Mouse (Mus musculus): ENCODE results near the gene Fam193b. TPM values are rescaled to one million over a fixed set of nuclear protein-coding genes. Genes with fewer than 3 reads are reported as not detected.

Gene Fam193b
- polyA plus RNA-seq, 1 experiment from 2014 or later, result 50.0 TPM

DNA sequence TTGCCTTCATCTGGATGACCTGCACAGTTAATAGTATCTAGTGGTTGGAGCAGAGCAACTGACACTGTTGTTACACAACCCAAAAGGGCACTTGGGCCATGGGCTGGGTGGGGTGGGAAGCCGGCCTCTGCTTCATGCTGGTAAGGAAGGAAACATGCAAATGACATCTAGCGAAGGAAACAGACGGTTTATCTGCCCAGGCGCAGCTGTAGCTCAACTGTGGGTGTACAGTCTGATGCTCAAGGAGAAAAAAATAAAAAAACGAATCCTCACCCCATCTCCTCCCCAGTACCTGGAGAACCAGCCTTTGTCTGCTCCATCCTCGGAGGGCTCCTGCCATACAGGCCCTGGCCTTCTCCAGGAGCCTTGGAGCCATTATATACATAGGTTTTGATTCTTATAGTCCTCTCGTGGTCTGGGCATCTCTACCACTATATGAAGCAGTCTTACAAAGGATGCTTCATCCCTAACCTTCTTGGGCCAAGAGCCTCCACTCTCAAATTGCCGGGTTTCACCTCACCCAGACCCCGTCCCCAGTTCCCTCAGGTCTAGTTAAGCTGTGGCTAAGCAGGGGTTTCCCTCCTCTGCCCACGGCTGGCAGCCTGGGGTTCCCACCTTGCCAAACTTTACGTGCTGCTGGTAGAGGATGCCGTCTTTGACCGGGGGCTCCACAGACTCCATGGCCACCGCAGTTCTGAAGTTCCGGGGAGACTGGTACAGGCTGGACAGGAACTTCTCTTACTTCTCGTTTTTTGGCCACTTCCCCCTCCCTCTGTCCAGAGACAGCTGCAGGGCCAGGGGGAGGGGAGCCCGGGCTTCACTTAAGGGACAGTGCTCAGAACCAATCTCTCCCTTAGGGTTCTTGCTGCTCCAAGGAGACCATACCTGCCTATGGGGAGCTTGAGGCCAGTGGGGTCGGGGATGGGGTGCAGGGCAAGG lies 42.8 kb downstream of the Fam193b start:
- DNase-seq (ENCODE audit: low spot score), result no peak

DNA sequence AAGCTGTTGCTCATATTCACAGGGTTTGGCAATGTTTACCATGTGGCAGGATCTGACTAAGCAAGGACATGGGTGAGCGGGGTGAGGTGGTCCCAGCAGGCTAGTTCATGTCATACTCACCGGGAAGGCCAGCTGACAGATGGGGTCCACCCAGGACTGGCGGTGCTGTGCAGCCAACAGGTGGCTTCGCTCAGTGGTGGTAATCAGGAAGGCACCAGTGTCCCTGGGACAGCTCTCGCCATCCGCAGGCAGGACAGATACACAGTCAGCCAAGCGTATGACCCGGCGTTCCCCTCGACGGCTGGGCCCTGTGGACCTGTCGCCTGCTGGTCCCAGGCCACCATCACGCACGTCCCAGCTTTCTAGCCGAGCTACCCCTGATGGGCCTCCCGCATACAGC lies 43.7 kb downstream of the Fam193b start:
- DNase-seq (ENCODE audit: low spot score), result no peak

GRCm38 (mm10) chr13:55525733-55526553 lies 45.0 kb downstream of the Fam193b start:
- no peak for DNase-seq (ENCODE audit: low spot score)

DNA sequence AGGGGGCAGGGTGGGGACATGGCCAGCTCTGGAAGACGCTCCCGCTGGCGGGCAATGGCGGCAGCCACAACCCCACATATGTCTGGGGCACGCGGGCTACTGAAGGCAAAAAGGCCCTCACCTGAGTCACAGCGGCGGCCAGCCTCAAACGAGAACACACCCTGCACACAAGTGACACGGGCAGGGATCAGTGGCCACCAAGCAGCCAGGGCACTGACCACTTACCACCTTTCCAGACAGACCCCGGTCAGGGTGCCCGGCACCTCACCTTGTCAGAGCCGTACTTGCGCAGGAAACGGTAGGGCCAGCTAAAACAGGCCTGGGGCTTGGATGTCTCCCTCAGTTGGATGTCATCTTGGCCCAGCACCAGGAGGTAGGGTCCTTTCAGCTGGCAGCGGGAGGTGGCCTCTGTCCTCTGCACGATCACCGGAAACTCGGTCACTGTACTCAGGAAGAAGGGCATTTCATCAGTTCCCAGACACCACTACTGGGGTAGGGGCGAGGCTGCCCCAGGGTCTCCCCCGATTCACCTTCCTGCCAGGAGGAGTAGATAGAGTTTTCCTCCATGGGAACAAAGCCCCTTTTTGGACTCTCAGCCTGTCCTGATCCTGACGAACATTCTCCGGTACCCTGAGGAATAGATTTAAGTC lies 46.8 kb downstream of the Fam193b start:
- DNase-seq (ENCODE audit: low spot score), result no peak

GRCm38 (mm10) chr13:55523278-55523677 lies 47.6 kb downstream of the Fam193b start:
- DNase-seq (ENCODE audit: low spot score), result no peak

GRCm38 (mm10) chr13:55522730-55523129 lies 48.2 kb downstream of the Fam193b start:
- no peak for DNase-seq (ENCODE audit: low spot score)

GRCm38 (mm10) chr13:55519606-55520005 lies 51.3 kb downstream of the Fam193b start:
- no peak for DNase-seq (ENCODE audit: low spot score)

GRCm38 (mm10) chr13:55516955-55517354 lies 54.0 kb downstream of the Fam193b start:
- DNase-seq (ENCODE audit: low spot score), result peak; percentile 82

DNA sequence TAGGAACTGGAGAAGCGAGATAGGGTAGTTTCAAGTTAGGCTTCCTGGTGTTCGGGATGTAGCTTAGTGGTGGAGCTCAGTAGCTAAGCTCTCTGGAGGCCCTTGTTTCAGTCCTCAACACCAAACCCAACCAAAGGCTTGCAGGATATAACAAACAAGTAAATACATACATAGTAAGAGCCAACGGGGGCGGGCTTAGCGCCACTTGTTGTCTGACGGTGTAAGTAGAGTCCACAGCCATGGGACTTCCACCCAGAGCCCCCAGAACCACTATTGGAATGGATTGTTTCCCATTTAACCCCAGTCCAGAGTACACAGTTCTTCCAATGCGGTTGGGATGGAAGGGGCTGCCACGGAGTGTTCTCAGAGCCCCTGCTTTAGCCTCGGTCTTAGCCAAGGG lies 57.1 kb downstream of the Fam193b start:
- DNase-seq (ENCODE audit: low spot score), result no peak

DNA sequence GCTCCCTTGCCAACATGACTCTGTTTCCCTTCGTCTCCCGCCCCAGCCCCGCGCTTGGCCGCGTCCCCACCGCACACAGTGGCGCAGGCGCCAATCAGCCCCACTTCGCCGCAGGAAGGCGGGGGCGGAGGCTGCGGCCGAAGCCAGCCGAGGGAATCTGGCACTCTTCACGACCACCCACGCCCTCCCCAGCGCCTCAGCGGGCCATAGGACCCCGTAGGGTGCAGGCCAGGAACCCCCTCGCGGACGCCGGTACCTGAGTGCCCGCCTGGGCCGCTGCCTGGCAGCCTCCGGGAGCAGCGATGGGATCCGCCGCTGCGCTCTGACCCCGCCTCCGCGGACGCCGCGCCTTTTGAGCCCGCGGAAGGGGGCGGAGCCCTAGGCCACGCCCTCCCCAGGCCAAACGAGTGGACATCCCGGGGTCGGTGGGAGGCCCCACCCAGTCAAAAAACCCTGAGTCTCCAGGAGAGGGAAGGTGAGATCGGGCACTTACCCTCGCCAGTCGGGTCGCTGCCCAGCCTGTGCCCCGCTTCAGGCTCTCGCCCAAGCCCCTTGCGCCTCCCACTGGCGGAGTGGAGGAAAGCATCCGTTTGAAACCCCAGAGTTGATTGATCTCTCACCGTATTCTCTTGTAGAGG lies 57.7 kb downstream of the Fam193b start, which contains the start of gene Pdlim7:
Pdlim7 (minus strand) TSS at position 566 of the 638 bp plus-strand sequence.
- DNase-seq (ENCODE audit: low spot score), result peak; percentile 85

GRCm38 (mm10) chr13:55512379-55513031 lies 58.4 kb downstream of the Fam193b start:
- peak; percentile 26 for DNase-seq (ENCODE audit: low spot score)

DNA sequence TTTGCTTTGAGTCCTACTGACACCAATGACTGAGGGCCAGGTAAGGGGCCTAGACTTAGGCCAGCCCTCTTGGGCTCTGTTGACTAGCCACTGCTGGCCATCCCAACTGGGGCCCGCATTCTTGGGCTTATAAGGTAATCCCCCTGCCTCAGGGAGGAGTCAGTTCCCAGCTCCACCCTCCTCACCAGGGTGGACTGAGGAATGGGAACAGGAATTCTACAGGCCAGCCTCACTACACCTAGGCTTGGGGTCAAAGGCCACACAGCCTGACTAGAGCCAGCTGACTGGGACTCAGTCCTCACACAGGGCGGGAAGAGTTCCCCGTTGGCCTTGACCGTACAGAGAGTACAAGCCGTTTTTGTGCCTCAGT lies 59.4 kb downstream of the Fam193b start:
- no peak for DNase-seq (ENCODE audit: low spot score)

DNA sequence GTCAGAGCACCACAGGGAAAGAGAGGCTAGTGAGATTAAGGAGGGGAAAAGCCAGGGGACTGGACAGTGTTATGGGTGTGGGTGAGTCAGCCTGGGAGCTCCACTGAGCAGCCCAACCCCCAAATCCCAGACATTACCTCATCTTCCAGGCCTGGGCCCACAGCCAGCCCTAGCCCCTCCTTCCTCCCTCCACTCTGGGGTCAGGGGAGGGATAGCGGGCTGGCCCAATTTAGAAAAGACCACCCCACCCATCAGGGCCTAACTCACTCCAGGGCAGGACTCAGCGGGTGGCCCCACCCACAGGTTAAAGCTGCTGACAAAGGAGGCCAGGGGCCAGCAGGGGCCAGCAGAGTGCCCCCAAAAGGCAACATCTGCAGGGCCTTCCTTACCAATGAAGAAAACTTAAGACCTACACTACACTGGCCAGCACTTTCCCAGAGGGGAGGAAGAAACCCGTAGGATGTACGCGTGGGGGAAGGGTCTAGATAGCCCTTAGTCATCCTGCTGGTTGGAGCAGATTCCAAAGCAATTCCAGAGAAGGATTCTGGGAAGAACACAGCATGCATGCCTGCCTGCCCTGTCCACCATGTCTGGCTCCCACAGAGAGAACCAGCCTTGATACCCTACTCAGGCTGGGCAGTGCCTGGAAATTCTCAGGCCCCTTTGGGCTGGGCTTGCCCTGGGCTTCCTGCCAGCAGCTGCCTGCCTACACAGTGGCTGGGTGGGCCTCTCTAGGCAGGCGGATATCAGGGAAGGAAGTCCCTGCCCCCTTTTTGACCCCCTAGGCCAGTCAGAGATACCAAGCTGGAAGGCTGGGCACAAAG lies 60.0 kb downstream of the Fam193b start:
- no peak for DNase-seq (ENCODE audit: low spot score)

DNA sequence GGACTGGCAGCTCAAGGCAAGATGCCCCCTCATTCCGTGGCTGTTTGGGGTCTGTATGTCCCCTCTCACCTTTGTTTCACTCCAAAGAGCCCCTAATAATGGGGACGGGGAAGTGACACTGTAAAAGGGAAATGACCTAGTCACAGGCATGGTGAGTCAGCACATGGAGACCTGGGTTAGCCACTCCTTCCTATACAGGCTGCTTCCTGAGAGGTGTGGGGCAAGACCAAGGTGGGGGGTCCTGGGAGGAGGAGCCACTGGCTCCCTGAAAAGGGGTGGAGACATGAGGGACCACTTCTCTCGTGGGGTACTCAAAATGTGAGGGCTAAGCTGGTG lies 60.6 kb downstream of the Fam193b start:
- DNase-seq (ENCODE audit: low spot score), result no peak

DNA sequence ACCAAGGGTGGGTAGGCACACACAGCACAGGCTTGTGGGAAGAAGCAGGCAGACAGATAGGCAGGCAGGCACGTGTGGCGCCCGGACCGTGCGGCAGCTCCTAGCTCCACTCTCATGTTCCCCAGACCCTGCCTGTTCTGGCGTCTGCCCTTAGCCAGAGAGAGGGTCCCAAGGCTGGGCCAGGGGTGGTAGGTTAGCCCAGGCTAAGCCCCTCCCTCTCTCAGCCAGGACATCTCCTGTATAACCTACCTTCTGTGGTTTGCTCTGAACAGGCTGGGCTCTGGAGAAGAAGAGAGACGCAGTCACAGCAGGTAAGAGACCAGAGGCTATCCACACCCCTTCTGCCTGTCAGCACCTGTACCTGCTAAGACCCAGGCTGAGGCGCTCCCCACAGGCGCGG lies 62.4 kb downstream of the Fam193b start:
- no peak for DNase-seq (ENCODE audit: low spot score)

- DNase-seq (ENCODE audit: low spot score), result peak; percentile 35
Observed at GRCm38 (mm10) chr13:55507877-55508276, 63.0 kb downstream of the Fam193b start.

DNA sequence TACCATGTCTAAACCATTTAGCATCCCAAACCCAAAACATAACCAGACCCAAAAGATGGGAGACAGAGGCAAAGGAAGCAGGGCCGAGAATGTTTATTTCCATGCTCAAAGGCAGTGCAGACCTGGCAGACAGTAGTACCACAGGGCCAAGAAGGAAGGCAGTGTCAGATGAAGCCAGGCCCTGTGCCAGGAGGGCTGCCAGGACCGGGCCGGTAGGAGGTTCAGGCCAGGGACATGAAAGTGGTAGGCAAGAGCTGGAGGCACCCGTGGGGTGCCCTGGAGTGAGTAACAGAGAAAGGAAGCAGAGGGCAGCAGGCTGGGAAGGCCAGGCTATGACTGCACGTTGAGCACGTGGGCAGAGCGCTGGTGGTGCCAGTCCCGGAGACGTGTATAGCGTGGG lies 64.2 kb downstream of the Fam193b start:
- DNase-seq (ENCODE audit: low spot score), result no peak

DNA sequence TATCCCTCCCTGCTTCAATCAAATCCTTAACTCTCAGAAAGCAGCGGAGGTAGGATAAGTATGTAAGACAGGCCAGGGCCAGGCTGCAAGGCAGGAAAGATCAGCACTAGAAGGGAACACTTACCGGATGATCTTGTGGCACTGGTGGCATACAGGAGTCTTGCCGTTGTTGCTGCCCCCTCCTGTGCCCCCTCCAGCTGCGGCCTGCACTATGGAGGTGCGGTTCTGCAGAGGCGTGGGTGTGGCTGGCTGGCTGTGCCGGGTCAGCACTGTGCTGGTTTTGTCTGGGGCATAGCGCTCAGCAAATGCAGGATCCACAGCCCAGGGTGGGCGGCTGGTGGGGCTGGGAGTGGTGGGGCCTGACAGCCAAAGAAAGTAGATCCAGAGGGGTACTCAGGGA lies 65.1 kb downstream of the Fam193b start:
- no peak for DNase-seq (ENCODE audit: low spot score)

- DNase-seq (ENCODE audit: low spot score), result no peak
Observed at GRCm38 (mm10) chr13:55504390-55504789, 66.5 kb downstream of the Fam193b start.

DNA sequence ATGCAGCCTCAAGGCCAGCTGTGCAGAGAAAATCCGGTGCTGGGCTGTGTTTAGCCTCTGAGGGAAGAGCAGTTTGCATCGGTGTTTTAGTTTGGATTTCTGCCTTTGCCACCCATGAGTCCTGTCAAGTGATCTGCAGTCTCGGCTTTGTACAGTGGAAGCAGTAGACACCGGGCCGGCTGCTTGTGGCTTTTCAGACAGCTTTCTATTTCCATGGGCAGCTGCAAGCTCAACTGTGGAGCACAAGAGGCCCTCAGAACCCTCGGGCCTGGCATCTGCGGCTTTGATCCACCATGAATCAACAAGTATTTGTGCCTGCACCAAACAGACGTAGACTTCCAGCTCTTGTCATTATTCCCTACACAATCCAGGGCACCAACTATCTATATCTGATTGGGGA lies 68.5 kb downstream of the Fam193b start:
- no peak for DNase-seq (ENCODE audit: low spot score)
